ENCODE assay signal across 18 mouse cellular contexts in the genomic region with DNA sequence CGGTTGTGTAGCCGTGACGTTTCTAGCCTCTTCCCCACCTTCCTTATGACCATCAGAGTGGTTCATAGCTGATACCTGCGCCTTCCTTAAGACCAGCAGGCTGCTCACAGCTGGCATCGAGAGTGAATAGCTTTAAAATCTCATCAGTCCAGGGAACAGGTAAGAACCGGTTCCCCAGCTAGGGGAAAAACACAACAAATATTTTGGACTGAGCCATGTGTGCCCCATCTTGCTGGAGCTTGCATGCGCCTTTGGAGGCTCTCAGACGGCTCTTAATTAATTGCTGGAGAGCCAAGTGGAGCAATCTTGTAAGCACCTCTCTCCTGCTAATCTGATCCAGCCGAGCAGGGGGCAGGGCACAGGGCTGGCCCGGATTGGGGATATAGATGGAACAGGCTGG.
"Had no signal": no experiment of that assay in that cellular context is flagged by ENCODE, and none has a peak within 500 bp of the region (broad histone marks: within the 10 kb centered on the region; RNA-seq: fewer than 3 reads in every experiment).

No protein-coding gene starts in this region.

- H3K4me1 ChIP-seq: midbrain, embryonic 12.5 days; neural tube, embryonic 12.5 days; stomach, embryonic 15.5 days had no signal

- H3K27ac ChIP-seq: lung, embryonic 15.5 days; macrophage; midbrain, embryonic 10.5 days; midbrain, embryonic 12.5 days; neural tube, embryonic 12.5 days; stomach, embryonic 15.5 days; stomach, postnatal 0 days had no signal

- H3K4me3 ChIP-seq: lung, embryonic 15.5 days; midbrain, embryonic 10.5 days; midbrain, embryonic 12.5 days; myocyte; neural tube, embryonic 12.5 days; stomach, embryonic 15.5 days had no signal

- ATAC-seq: liver, postnatal 0 days; midbrain, embryonic 16.5 days had no signal

- H3K4me2 ChIP-seq: midbrain, embryonic 12.5 days; neural tube, embryonic 12.5 days; stomach, embryonic 15.5 days had no signal

- H3K9me3 ChIP-seq: lung, embryonic 15.5 days; midbrain, embryonic 10.5 days; midbrain, embryonic 12.5 days; neural tube, embryonic 12.5 days; stomach, embryonic 15.5 days had no signal

- H3K36me3 ChIP-seq: lung, embryonic 15.5 days; midbrain, embryonic 10.5 days; midbrain, embryonic 12.5 days; neural tube, embryonic 12.5 days; stomach, embryonic 15.5 days had no signal

- H3K27me3 ChIP-seq: lung, embryonic 15.5 days; midbrain, embryonic 12.5 days; neural tube, embryonic 12.5 days; stomach, embryonic 15.5 days had no signal

- H3K9ac ChIP-seq: liver, postnatal 0 days; lung, embryonic 15.5 days; midbrain, embryonic 12.5 days; neural tube, embryonic 12.5 days; stomach, embryonic 15.5 days had no signal

- DNase-seq: liver, postnatal 0 days; lung, adult 2 months; lung, postnatal 14 days; lung, postnatal 36 days; midbrain, embryonic 14.5 days; right cerebral cortex, postnatal 14 days; thymus, adult 2 months; thymus, postnatal 25 days; thymus, postnatal 4 days had no signal
